Mouse (Mus musculus): ENCODE measurements at regions not wholly inside any gene's neighbourhood (a gene's known extent, or its start where the extent isn't known, plus 50 kb on each side); places are given as distances from the start of the nearest gene placed in this dataset.
A peak's percentile ranks its signal among the peaks of the same experiment; 100 is the strongest.

DNA sequence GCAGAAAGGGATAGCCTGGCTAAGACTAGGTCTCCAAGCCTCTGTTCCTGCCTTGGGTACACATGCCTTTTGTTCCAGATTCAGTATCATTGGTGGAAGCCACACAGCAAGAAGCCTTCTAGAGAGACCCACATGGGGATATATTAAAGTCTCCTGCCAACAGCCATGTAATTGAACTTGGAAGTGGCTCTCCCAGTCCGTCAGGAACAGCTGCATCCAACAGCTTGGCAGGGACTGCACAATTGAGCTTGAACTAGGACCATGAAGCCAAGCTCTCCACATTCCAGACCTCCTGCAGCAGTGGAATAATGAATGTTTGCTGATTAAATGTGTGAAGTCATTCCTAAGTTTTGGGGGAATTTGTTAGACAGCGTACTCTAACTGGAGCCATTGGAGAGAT is 94.5 kb downstream of the Gpr139 start:
- no peak overlapping the region for H3K27ac ChIP-seq (ENCODE audit: insufficient read depth, low read depth, low read length)
- TF ChIP-seq CTCF (conservative IDR thresholded peaks at IDR 0.05; ENCODE audit: insufficient read depth, insufficient read length, low read depth, low read length): no peak
- TF ChIP-seq POLR2A (IDR thresholded peaks at IDR 0.05; ENCODE audit: low read depth, low read length): no peak
- 73% methylated on average over 2 of the region's 2 CpGs for WGBS
- no peak for DNase-seq
- no peaks in the 10 kb centered on the region for H3K27me3 ChIP-seq (replicated peaks; ENCODE audit: control insufficient read depth, insufficient read depth, low read length)
- H3K4me3 ChIP-seq (ENCODE audit: insufficient read depth, low read depth, low read length): no peak overlapping the region
- no peaks in the 10 kb centered on the region for H3K4me1 ChIP-seq (ENCODE audit: control insufficient read depth, insufficient read depth, low read length)
- H3K36me3 ChIP-seq (ENCODE audit: control insufficient read depth, insufficient read depth, low read length): no peaks in the 10 kb centered on the region

DNA sequence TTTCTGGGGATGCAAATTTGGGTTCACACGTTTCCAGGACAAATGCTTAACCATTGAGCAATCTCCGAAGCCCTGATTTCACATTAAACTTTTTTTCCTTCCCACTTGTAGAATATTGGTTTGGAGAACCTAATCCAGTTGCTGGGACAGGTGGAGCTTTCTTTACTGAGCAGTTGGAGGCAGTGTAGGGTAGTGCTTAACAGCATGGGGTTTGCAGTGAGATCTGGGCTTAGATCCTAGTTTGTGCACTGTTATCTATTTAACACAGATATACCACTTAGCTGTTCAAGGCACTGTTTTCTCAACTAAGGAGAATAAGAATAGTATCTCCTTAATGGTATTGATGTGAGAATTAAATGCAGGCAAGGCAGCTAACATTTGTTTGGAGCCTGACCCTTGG is 93.5 kb upstream of the Gprc5b start:
- H3K4me1 ChIP-seq (ENCODE audit: control insufficient read depth, insufficient read depth, low read length): no peaks in the 10 kb centered on the region
- H3K27me3 ChIP-seq (replicated peaks; ENCODE audit: control insufficient read depth, insufficient read depth, low read length): no peaks in the 10 kb centered on the region
- no peaks in the 10 kb centered on the region for H3K36me3 ChIP-seq (ENCODE audit: control insufficient read depth, insufficient read depth, low read length)
- TF ChIP-seq POLR2A (IDR thresholded peaks at IDR 0.05; ENCODE audit: low read depth, low read length): no peak
- no peak for TF ChIP-seq CTCF (conservative IDR thresholded peaks at IDR 0.05; ENCODE audit: insufficient read depth, insufficient read length, low read depth, low read length)
- H3K4me3 ChIP-seq (ENCODE audit: insufficient read depth, low read depth, low read length): no peak overlapping the region
- 80% methylated on average over 2 of the region's 2 CpGs for WGBS
- DNase-seq: no peak
- H3K27ac ChIP-seq (ENCODE audit: insufficient read depth, low read depth, low read length): no peak overlapping the region

DNA sequence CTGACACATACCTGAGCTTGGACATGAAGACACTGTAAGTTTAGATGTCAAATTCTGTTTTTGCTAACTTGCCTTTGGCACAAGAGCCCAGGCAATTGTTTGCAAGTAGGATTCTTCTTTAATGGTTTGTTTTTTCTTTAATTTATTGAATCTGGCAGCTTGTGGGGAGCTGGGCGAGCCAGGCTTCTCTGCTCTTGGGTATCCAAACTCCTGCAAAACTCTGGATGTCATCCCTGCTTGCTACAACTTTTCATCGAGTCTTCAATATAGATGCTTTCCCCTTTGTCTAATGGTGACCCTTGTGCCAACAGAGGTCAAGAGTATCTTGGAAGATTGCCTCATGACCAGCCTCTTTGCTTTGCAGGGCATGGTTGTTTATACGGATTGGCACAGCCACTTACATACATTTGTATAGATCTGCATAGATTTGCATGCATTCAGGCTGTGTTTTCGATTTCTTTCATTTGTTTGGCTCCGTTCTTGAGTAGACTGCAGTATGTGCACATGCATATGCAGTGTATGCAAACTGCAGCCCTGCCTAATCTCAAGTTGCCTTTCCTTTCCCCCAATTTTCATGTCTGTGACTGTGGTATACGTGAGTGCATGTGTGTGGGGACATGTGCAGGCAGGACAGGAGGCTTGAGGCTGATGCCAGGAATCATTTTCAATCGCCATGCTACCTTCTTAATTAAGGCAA is 92.9 kb upstream of the Gprc5b start:
- Histone ChIP-seq H3K4me3 (ENCODE audit: insufficient read depth, low read depth, low read length) (no peak overlapping the region), H3K27ac (ENCODE audit: insufficient read depth, low read depth, low read length) (no peak overlapping the region), H3K27me3 (replicated peaks; ENCODE audit: control insufficient read depth, insufficient read depth, low read length) (no peaks in the 10 kb centered on the region), H3K36me3 (ENCODE audit: control insufficient read depth, insufficient read depth, low read length) (no peaks in the 10 kb centered on the region), H3K4me1 (ENCODE audit: control insufficient read depth, insufficient read depth, low read length) (no peaks in the 10 kb centered on the region)
- DNase-seq: no peak
- TF ChIP-seq CTCF (conservative IDR thresholded peaks at IDR 0.05; ENCODE audit: insufficient read depth, insufficient read length, low read depth, low read length) (no peak), POLR2A (IDR thresholded peaks at IDR 0.05; ENCODE audit: low read depth, low read length) (no peak)
- WGBS: 72% methylated on average over 7 of the region's 7 CpGs

DNA sequence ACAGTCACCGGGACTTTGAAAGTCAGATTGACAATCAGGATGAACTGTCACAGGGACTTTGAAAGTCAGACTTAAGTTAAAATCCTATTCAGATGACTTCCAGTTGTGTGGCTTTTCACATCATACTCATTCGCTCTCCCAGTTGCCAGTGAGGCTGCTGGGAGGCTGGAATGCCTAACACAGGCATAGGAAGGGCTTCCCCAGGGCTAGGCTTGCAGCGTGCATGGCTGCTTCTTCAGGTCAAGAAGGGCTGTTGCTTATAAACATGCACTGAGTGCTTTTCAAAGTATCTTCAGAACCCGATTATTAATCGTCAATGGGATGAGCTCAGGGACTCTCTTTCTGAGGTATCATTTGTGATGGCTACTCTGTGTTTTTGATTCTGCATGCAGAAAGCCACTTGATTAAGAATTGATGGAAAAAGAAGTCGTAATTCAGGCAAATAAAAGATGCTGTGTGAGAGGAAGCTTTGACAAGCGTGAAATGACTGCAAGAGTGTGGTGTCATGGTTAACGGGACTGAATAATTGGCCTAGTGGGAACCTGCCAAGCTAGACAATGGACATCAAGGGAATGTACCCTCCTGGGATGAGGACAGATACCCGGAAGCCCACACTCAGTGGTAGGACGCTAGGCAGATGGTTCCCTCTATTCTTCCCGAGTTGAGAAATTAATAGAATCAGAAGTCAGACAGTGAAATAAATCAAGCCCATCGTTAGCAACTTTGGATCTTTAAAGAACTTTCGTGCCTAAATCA is 90.9 kb upstream of the Gprc5b start:
- no peaks in the 10 kb centered on the region for H3K4me1 ChIP-seq (ENCODE audit: control insufficient read depth, insufficient read depth, low read length)
- H3K4me3 ChIP-seq (ENCODE audit: insufficient read depth, low read depth, low read length): no peak overlapping the region
- H3K27ac ChIP-seq (ENCODE audit: insufficient read depth, low read depth, low read length): no peak overlapping the region
- DNase-seq: no peak
- no peak for TF ChIP-seq POLR2A (IDR thresholded peaks at IDR 0.05; ENCODE audit: low read depth, low read length)
- TF ChIP-seq CTCF (conservative IDR thresholded peaks at IDR 0.05; ENCODE audit: insufficient read depth, insufficient read length, low read depth, low read length): no peak
- 55% methylated on average over 13 of the region's 13 CpGs for WGBS
- no peaks in the 10 kb centered on the region for H3K36me3 ChIP-seq (ENCODE audit: control insufficient read depth, insufficient read depth, low read length)
- H3K27me3 ChIP-seq (replicated peaks; ENCODE audit: control insufficient read depth, insufficient read depth, low read length): no peaks in the 10 kb centered on the region

DNA sequence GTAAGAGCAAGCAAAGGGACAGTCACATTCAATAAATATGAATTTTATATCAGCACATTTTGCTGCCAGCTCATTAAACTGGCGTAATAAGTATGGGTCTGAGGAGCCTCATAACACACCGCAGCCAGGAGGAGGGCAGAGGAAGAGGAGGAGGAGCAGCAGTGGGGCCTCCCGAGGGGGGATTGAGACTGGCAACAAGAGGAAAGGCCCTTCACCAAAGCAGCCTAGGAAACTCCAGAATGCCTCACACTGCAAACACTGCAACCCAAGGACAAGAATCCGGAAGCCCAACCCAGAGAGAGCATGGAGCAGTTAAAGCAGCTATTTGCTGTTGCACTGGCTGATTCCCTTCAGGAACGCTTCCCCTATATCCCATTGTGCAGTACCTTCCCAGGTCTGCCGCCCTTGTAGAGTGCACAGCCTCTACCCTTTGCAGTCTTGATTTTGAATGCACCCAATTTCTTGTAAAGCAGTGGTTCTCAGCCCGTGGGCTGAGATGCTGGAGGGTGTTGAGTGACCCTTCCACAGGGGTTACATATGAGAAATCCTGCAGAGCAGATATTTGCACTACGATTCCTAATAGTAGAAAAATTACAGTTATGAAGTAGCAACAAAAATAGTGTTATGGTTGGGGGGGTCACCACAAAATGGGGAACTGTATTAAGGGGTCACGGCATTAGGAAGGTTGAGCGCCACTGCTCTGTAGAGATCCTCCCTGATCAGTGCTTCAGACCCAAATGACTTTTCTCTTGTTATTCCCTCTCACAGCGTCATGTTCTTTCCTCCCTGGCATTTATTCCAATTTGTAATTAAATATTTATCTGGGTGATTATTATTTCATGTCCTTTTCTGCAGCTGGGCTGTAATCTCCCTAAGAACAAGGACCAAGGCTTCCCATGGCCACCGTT is 82.0 kb upstream of the Gprc5b start:
- DNase-seq: peak; percentile 6
- H3K27ac ChIP-seq (ENCODE audit: insufficient read depth, low read depth, low read length): no peak overlapping the region

DNA sequence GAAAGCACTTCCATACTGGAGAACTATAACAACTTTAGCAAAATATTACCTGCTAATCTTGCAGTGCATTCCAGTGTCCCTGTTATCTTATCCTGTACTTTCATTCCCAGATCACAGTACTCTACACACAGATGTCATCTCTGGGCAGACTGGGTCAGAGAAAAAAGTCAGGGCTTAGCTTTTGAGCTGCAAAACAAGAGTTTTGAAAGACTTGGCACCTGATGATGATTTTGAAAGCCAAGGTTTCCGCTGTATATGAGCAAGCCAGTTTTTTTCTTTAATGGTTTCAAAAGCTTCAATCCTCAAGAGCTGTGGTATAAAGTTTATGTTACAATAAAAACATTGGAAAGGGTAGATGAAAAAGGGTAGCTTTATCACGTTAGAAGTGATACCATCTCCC is 71.0 kb upstream of the Gprc5b start:
- Histone ChIP-seq H3K4me3 (ENCODE audit: insufficient read depth, low read depth, low read length) (no peak overlapping the region), H3K36me3 (ENCODE audit: control insufficient read depth, insufficient read depth, low read length) (no peaks in the 10 kb centered on the region), H3K27ac (ENCODE audit: insufficient read depth, low read depth, low read length) (no peak overlapping the region), H3K27me3 (replicated peaks; ENCODE audit: control insufficient read depth, insufficient read depth, low read length) (no peaks in the 10 kb centered on the region), H3K4me1 (ENCODE audit: control insufficient read depth, insufficient read depth, low read length) (no peaks in the 10 kb centered on the region)
- DNase-seq: no peak
- 51% methylated on average over 2 of the region's 2 CpGs for WGBS
- TF ChIP-seq POLR2A (IDR thresholded peaks at IDR 0.05; ENCODE audit: low read depth, low read length) (no peak), CTCF (conservative IDR thresholded peaks at IDR 0.05; ENCODE audit: insufficient read depth, insufficient read length, low read depth, low read length) (no peak)

More for the DNA sequence above, 82.0 kb upstream of the Gprc5b start:
- no peaks in the 10 kb centered on the region for H3K36me3 ChIP-seq (ENCODE audit: control insufficient read depth, insufficient read depth, low read length)
- TF ChIP-seq CTCF (conservative IDR thresholded peaks at IDR 0.05; ENCODE audit: insufficient read depth, insufficient read length, low read depth, low read length) (no peak), POLR2A (IDR thresholded peaks at IDR 0.05; ENCODE audit: low read depth, low read length) (no peak)
- no peaks in the 10 kb centered on the region for H3K4me1 ChIP-seq (ENCODE audit: control insufficient read depth, insufficient read depth, low read length)
- WGBS: 46% methylated on average over 12 of the region's 12 CpGs
- no peaks in the 10 kb centered on the region for H3K27me3 ChIP-seq (replicated peaks; ENCODE audit: control insufficient read depth, insufficient read depth, low read length)
- H3K4me3 ChIP-seq (ENCODE audit: insufficient read depth, low read depth, low read length): no peak overlapping the region

Measured in kidney, adult 2 months (tissue).